Comparison of ENCODE assay signal across 8 mouse cellular contexts in the genomic region with DNA sequence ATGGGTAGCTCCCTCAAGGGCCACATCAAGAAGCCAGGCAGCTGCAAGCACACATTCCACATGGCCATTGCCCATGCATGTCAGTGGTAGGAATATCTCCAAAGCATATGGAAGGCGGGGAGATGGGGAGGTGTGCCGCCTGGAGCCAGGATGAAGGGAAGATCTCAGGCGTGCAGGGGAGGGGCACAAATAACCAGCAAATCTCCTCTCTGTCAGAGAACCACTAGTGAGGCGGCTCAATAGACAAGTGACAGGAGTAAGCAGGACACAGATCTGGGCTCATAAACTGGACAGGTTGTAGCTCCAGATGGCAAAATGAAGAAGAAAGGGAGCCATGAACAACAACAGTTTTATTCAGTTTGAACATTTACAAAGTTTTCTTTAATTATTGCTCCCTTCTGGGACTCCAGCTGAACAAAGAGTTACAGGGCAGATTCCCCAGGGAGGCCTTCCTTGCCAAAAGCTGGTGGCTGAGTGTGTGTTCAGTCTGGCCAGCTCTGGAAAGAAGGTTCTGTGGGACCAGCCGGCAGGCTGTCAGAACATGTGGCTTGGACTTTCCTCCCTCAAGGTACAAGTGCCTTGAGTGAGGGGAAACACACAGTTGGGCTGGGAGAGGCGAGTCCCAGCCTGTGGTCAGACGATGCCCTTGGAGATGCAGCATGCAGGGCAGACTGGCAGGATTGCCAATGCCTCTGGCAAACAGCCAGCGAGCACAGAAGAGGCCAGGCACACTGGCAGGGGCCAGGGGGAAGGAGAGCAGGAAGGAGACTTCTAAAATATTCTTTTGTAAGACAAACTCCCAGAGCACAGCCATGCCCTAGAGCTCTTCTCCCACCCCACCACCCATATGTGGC.
DNase-seq lines count a peak whose midpoint lies in the region; ATAC-seq and TF ChIP-seq lines count a peak whose summit lies in the region.
"Had no signal": no experiment of that assay in that cellular context is flagged by ENCODE, and none has a peak within 500 bp of the region (broad histone marks: within the 10 kb centered on the region; RNA-seq: fewer than 3 reads in every experiment).

No protein-coding gene starts in this region.

- peak; percentile 80; the same call in 1 of the 2 replicates for ATAC-seq in neural tube, embryonic 13.5 days (ENCODE audit: low read depth)

- no peaks in the 10 kb centered on the region for H3K79me2 ChIP-seq in heart, adult 2 months (replicated peaks; ENCODE audit: control insufficient read depth, insufficient read depth, low read length)

- intact Hi-C loops in heart, adult 2 months (cut with DNase I), result no loop called here

- H3K27me3 ChIP-seq in neural tube, embryonic 13.5 days, result no peaks in the 10 kb centered on the region
- no peaks in the 10 kb centered on the region for H3K27me3 ChIP-seq in cerebellum, adult 2 months (ENCODE audit: control insufficient read depth, insufficient read depth, low read length)
- H3K27me3 ChIP-seq in heart, adult 2 months (ENCODE audit: control insufficient read depth, insufficient read depth, low read length), result no peaks in the 10 kb centered on the region
- H3K27me3 ChIP-seq: heart, embryonic 13.5 days had no signal

- TF ChIP-seq EP300 in heart, adult 2 months (IDR thresholded peaks at IDR 0.05; ENCODE audit: insufficient read depth, low read depth, low read length), result no peak

- no peak overlapping the region for H3K9ac ChIP-seq in neural tube, embryonic 13.5 days
- no peak overlapping the region for H3K9ac ChIP-seq in heart, adult 2 months (ENCODE audit: low read depth, low read length)
- H3K9ac ChIP-seq: heart, embryonic 13.5 days had no signal

- peaks cover 11% of the 10 kb centered on the region for H3K4me1 ChIP-seq in neural tube, embryonic 13.5 days (replicated peaks)
- peaks cover 33% of the 10 kb centered on the region for H3K4me1 ChIP-seq in cerebellum, adult 2 months (ENCODE audit: control insufficient read depth, insufficient read depth, low read length)
- H3K4me1 ChIP-seq in heart, adult 2 months (ENCODE audit: control insufficient read depth, insufficient read depth, low read length), result peaks cover 6% of the 10 kb centered on the region; the same call in 1 of the 2 replicates

- no peak for DNase-seq in neural tube, embryonic 10.5 days (ENCODE audit: extremely low spot score, low spot score)
- DNase-seq in cerebellum, adult 2 months, result peak; percentile 91
- peak; percentile 63 for DNase-seq in heart, adult 2 months
- DNase-seq in layer of hippocampus, adult 8-10 months (ENCODE audit: low spot score in 2 of 2), result peak; percentile 40 to 50
- peak; percentile 64 for DNase-seq in testis, postnatal 10 days (ENCODE audit: low spot score)
- DNase-seq in thymus, adult 18-20 months, result no peak

- no peak overlapping the region for H3K4me3 ChIP-seq in neural tube, embryonic 13.5 days
- H3K4me3 ChIP-seq in cerebellum, adult 2 months (replicated peaks; ENCODE audit: insufficient read depth, low read depth, low read length), result no peak overlapping the region
- H3K4me3 ChIP-seq in heart, adult 2 months, result no peak overlapping the region
- H3K4me3 ChIP-seq: heart, embryonic 13.5 days had no signal

- peak overlapping the region; percentile 67; the same call in 1 of the 2 replicates for H3K27ac ChIP-seq in neural tube, embryonic 13.5 days (replicated peaks)
- H3K27ac ChIP-seq in cerebellum, adult 2 months (ENCODE audit: insufficient read depth, low read length), result peak overlapping the region; percentile 83
- no peak overlapping the region for H3K27ac ChIP-seq in heart, adult 2 months
- H3K27ac ChIP-seq: heart, embryonic 13.5 days had no signal

- TF ChIP-seq POLR2A in cerebellum, adult 2 months (IDR thresholded peaks at IDR 0.05; ENCODE audit: borderline replicate concordance, insufficient read depth, low read length), result no peak
- no peak for TF ChIP-seq POLR2A in heart, adult 2 months (IDR thresholded peaks at IDR 0.05; ENCODE audit: insufficient read depth, low read depth, low read length)

- H3K9me3 ChIP-seq in neural tube, embryonic 13.5 days, result no peaks in the 10 kb centered on the region
- H3K9me3 ChIP-seq: heart, embryonic 13.5 days had no signal

- WGBS in neural tube, embryonic 13.5 days, result 63% methylated on average over 8 of the region's 8 CpGs
- WGBS in cerebellum, adult 2 months, result 13% methylated on average over 8 of the region's 8 CpGs
- WGBS in heart, adult 2 months, result 59% methylated on average over 8 of the region's 8 CpGs

- no peak overlapping the region for H3K4me2 ChIP-seq in neural tube, embryonic 13.5 days
- H3K4me2 ChIP-seq: heart, embryonic 13.5 days had no signal

- TF ChIP-seq CTCF in cerebellum, adult 2 months (IDR thresholded peaks at IDR 0.05; ENCODE audit: borderline replicate concordance, insufficient read depth, low read depth, low read length), result no peak
- TF ChIP-seq CTCF in heart, adult 2 months (IDR thresholded peaks at IDR 0.05), result no peak

- H3K36me3 ChIP-seq in neural tube, embryonic 13.5 days, result no peaks in the 10 kb centered on the region
- H3K36me3 ChIP-seq in heart, adult 2 months (ENCODE audit: control insufficient read depth, insufficient read depth, low read length), result no peaks in the 10 kb centered on the region
- H3K36me3 ChIP-seq: heart, embryonic 13.5 days had no signal

Comparison
In these comparisons a context has a peak if more than half of its experiments do, and no peak if none do; other contexts are left out.
1. DNase-seq: peak in cerebellum, adult 2 months (2 of 2), heart, adult 2 months (2 of 2), layer of hippocampus, adult 8-10 months (2 of 2) and testis, postnatal 10 days (single experiment); none in neural tube, embryonic 10.5 days (single experiment) and thymus, adult 18-20 months (0 of 2).